8 mouse cellular contexts compared by ENCODE assay signal in genomic region chr10:7667342-7667802, GRCm38 (mm10). TPM values are rescaled to one million over a fixed set of nuclear protein-coding genes. Genes with fewer than 3 reads are reported as not detected.
DNase-seq lines count a peak whose midpoint lies in the region; ATAC-seq and TF ChIP-seq lines count a peak whose summit lies in the region.

Gene Nup43 (plus strand): TSS chr10:7667503.

- H3K36me3 ChIP-seq in G1E (replicated peaks) = peaks cover 32% of the 10 kb centered on the region
- H3K36me3 ChIP-seq in forebrain, embryonic 16.5 days (ENCODE audit: control insufficient read depth, insufficient read depth) = 0 out of 2 replicates have a peak, but pooled peaks cover 2% of the 10 kb centered on the region
- H3K36me3 ChIP-seq in lung, embryonic 16.5 days (ENCODE audit: control insufficient read depth, insufficient read depth, low read length) = peaks cover 8% of the 10 kb centered on the region

- DNase-seq in G1E (ENCODE audit: low spot score) = peak; percentile 74
- DNase-seq in cerebellum, adult 18-20 months = peak; percentile 89 to 92
- peak; percentile 93 for DNase-seq in heart, postnatal 4 days
- peak; percentile 82 for DNase-seq in layer of hippocampus, adult 9-10 months (ENCODE audit: low spot score)
- peak; percentile 80 for DNase-seq in ovary, postnatal 10 days (ENCODE audit: low spot score)
- DNase-seq in thymus, postnatal 10 days (ENCODE audit: low spot score in 2 of 2) = peak; percentile 82 to 89

- TF ChIP-seq CTCF in G1E (IDR thresholded peaks at IDR 0.05; ENCODE audit: low read depth, low read length) = no peak

- ATAC-seq in G1E (ENCODE audit: extremely low read depth, insufficient number of reproducible peaks, low FRiP score, poor library complexity, severe bottlenecking) = peak; percentile 80
- ATAC-seq in forebrain, embryonic 16.5 days = peak; percentile 87
- ATAC-seq in lung, embryonic 16.5 days (ENCODE audit: low read depth) = peak; percentile 85

- H3K4me2 ChIP-seq in forebrain, embryonic 16.5 days (ENCODE audit: low read length) = peak within 1 kb of the TSS; percentile 93
- peak within 1 kb of the TSS; percentile 63 for H3K4me2 ChIP-seq in lung, embryonic 16.5 days (ENCODE audit: low read depth, low read length)

- H3K9ac ChIP-seq in forebrain, embryonic 16.5 days (replicated peaks; ENCODE audit: low read depth, low read length) = peak within 1 kb of the TSS; percentile 63
- peak within 1 kb of the TSS; percentile 82 for H3K9ac ChIP-seq in lung, embryonic 16.5 days (ENCODE audit: low read length)

- H3K4me3 ChIP-seq in G1E (ENCODE audit: low read depth, low read length) = peak within 1 kb of the TSS; percentile 80
- H3K4me3 ChIP-seq in forebrain, embryonic 16.5 days (replicated peaks; ENCODE audit: low read length) = peak within 1 kb of the TSS; percentile 93
- H3K4me3 ChIP-seq in lung, embryonic 16.5 days (ENCODE audit: low read length) = peak within 1 kb of the TSS; percentile 81

- H3K9me3 ChIP-seq in G1E (replicated peaks) = no peaks in the 10 kb centered on the region
- no peaks in the 10 kb centered on the region for H3K9me3 ChIP-seq in forebrain, embryonic 16.5 days (ENCODE audit: control insufficient read depth, low read length)
- no peaks in the 10 kb centered on the region for H3K9me3 ChIP-seq in lung, embryonic 16.5 days (ENCODE audit: control insufficient read depth, low read length)

- no peaks in the 10 kb centered on the region for H3K27me3 ChIP-seq in G1E (ENCODE audit: insufficient read depth, low read length)
- H3K27me3 ChIP-seq in forebrain, embryonic 16.5 days (replicated peaks; ENCODE audit: control insufficient read depth, insufficient read depth, low read length) = no peaks in the 10 kb centered on the region
- no peaks in the 10 kb centered on the region for H3K27me3 ChIP-seq in lung, embryonic 16.5 days (ENCODE audit: control insufficient read depth, insufficient read depth, low read depth, low read length)

- peak within 1 kb of the TSS; percentile 77 for H3K27ac ChIP-seq in forebrain, embryonic 16.5 days (ENCODE audit: low read length)
- peak within 1 kb of the TSS; percentile 79 for H3K27ac ChIP-seq in lung, embryonic 16.5 days (ENCODE audit: low read length)

- 0% methylated on average over 24 of the region's 24 CpGs for WGBS in forebrain, embryonic 16.5 days
- WGBS in lung, embryonic 16.5 days = 0% methylated on average over 24 of the region's 24 CpGs

- peaks cover 38% of the 10 kb centered on the region for H3K4me1 ChIP-seq in G1E (ENCODE audit: insufficient read depth, low read depth, low read length)
- peaks cover 15% of the 10 kb centered on the region for H3K4me1 ChIP-seq in forebrain, embryonic 16.5 days (replicated peaks; ENCODE audit: control insufficient read depth, insufficient read depth, low read length)
- H3K4me1 ChIP-seq in lung, embryonic 16.5 days (replicated peaks; ENCODE audit: control insufficient read depth, insufficient read depth, low read length) = peaks cover 15% of the 10 kb centered on the region

RNA-seq across cellular contexts. Expression of gene Nup43, which starts in this region (rescaled TPM):
- 47.8 and 53.4 TPM in 2 replicates for total RNA-seq in G1E (2014; fragmentation: Nextera tagmentation)
- total RNA-seq in G1E (2017) = 37.9 and 40.5 TPM in 2 replicates
- polyA plus RNA-seq in G1E (2012) = 1.5 and 1.8 TPM in 2 replicates
- polyA plus RNA-seq in forebrain, embryonic 16.5 days (2015; fragmentation: Nextera tagmentation; extraction: Ambion mirVana) = 37.0 and 38.7 TPM in 2 replicates
- 10 to 100 TPM; 14.8 to 15.5 TPM for total RNA-seq in heart, postnatal 4 days (2021)
- polyA plus RNA-seq in lung, embryonic 16.5 days (2015; fragmentation: Nextera tagmentation; extraction: Ambion mirVana) = 46.4 and 47.4 TPM in 2 replicates

Comparison
In these comparisons a context has a peak if more than half of its experiments do, and no peak if none do; other contexts are left out.
1. Peak in every context shown above with its lines: DNase-seq, ATAC-seq, H3K4me3 ChIP-seq and H3K27ac ChIP-seq.
2. RNA of gene Nup43 (polyA plus RNA-seq): 46.4 to 47.4 TPM in lung, embryonic 16.5 days and 37.0 to 38.7 TPM in forebrain, embryonic 16.5 days; 1.5 to 1.8 TPM in G1E; every median in the first group is over 10 times any median in the second.